Mouse (Mus musculus): ENCODE results near the gene Stk32c. TPM values are rescaled to one million over a fixed set of nuclear protein-coding genes. Genes with fewer than 3 reads are reported as not detected.

Gene Stk32c
- total RNA-seq (2021): 100 to 1,000 TPM; 179 to 185 TPM
- long read RNA-seq, experiment 1, transcript Stk32c-201 (12 exons, 2,206 nt): major isoform, 6 of 13 reads
- long read RNA-seq, experiment 1, partial matches to known transcripts: 1 of 13 reads
- long read RNA-seq, experiment 1, other reads (novel, unspliced or antisense): 6 of 13 reads
- long read RNA-seq, experiment 2, partial matches to known transcripts: 0 of 13 reads
- long read RNA-seq, experiment 2, other reads (novel, unspliced or antisense): 11 of 13 reads

GRCm38 (mm10) chr7:139212754-139213745 is at the start of gene Stk32c, which contains the start of gene Lrrc27:
Gene Stk32c, minus strand, starts transcription at chr7:139213307.
Gene Lrrc27, plus strand, starts transcription at chr7:139212988.
- DNase-seq (ENCODE audit: low spot score in 2 of 2): peak; percentile 99

GRCm38 (mm10) chr7:139257752-139258542 is 44.8 kb upstream of the Stk32c start:
- DNase-seq (ENCODE audit: low spot score in 2 of 2): no peak

GRCm38 (mm10) chr7:139254626-139255025 is 41.5 kb upstream of the Stk32c start:
- no peak for DNase-seq (ENCODE audit: low spot score in 2 of 2)

GRCm38 (mm10) chr7:139253462-139253861 is 40.4 kb upstream of the Stk32c start:
- DNase-seq (ENCODE audit: low spot score in 2 of 2): no peak

- no peak for DNase-seq (ENCODE audit: low spot score in 2 of 2)
Observed at GRCm38 (mm10) chr7:139252986-139253385, 39.9 kb upstream of the Stk32c start.

GRCm38 (mm10) chr7:139252566-139252965 is 39.5 kb upstream of the Stk32c start:
- DNase-seq (ENCODE audit: low spot score in 2 of 2): no peak

GRCm38 (mm10) chr7:139251881-139252301 is 38.8 kb upstream of the Stk32c start:
- no peak for DNase-seq (ENCODE audit: low spot score in 2 of 2)

- no peak for DNase-seq (ENCODE audit: low spot score in 2 of 2)
Observed at GRCm38 (mm10) chr7:139249406-139250210, 36.5 kb upstream of the Stk32c start.

- peak in 1 of 2 experiments; percentile 28 for DNase-seq (ENCODE audit: low spot score in 2 of 2)
Observed at GRCm38 (mm10) chr7:139248615-139249405, 35.7 kb upstream of the Stk32c start.

- DNase-seq (ENCODE audit: low spot score in 2 of 2): peak; percentile 65 to 78
Observed at GRCm38 (mm10) chr7:139247881-139248614, 34.9 kb upstream of the Stk32c start, which contains the start of gene Pwwp2b. Gene Pwwp2b, plus strand, starts transcription at chr7:139248482.

GRCm38 (mm10) chr7:139246931-139247880 is 34.1 kb upstream of the Stk32c start:
- peak; percentile 65 to 80 for DNase-seq (ENCODE audit: low spot score in 2 of 2)

- no peak for DNase-seq (ENCODE audit: low spot score in 2 of 2)
Observed at GRCm38 (mm10) chr7:139246086-139246485, 33.0 kb upstream of the Stk32c start.

GRCm38 (mm10) chr7:139239432-139239831 is 26.3 kb upstream of the Stk32c start:
- DNase-seq (ENCODE audit: low spot score in 2 of 2): no peak

- DNase-seq (ENCODE audit: low spot score in 2 of 2): no peak
Observed at GRCm38 (mm10) chr7:139235651-139236358, 22.7 kb upstream of the Stk32c start.

- DNase-seq (ENCODE audit: low spot score in 2 of 2): no peak
Observed at GRCm38 (mm10) chr7:139234426-139235188, 21.5 kb upstream of the Stk32c start.

- DNase-seq (ENCODE audit: low spot score in 2 of 2): peak; percentile 89 to 91
Observed at GRCm38 (mm10) chr7:139233714-139234113, 20.6 kb upstream of the Stk32c start.

Measured in left cerebral cortex, adult 18-20 months (tissue).